Mouse (Mus musculus) thymus, postnatal 36 days (tissue): ENCODE results near the gene Ak1.

Source experiments
- DNase-seq, 2 experiments: peaks; one replicate each; pipeline ENCODE4 v3.0.0; 2022; ENCODE audit warnings: mixed read lengths in 2 of 2

The Ak1 gene

DNA sequence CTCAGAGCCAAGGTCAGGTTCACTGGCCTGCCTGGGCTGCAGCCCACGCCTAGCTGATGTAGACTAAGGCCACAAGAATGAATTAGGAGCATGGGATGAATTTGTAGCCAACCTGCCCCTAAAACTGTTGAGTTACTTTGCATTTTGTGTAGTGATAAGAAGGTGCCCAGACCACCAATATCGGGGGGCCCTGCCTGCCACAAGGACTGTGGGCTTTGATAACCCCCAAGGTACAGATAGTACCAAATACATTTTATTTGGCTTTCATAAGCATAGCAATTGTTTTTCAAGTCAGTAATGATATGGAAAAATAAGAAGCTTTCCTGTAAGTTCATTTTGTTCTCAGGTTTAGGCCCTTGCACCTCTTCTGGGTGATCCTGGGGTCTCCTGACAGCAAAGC lies 37.3 kb downstream of the Ak1 start:
- DNase-seq, result no peak

DNA sequence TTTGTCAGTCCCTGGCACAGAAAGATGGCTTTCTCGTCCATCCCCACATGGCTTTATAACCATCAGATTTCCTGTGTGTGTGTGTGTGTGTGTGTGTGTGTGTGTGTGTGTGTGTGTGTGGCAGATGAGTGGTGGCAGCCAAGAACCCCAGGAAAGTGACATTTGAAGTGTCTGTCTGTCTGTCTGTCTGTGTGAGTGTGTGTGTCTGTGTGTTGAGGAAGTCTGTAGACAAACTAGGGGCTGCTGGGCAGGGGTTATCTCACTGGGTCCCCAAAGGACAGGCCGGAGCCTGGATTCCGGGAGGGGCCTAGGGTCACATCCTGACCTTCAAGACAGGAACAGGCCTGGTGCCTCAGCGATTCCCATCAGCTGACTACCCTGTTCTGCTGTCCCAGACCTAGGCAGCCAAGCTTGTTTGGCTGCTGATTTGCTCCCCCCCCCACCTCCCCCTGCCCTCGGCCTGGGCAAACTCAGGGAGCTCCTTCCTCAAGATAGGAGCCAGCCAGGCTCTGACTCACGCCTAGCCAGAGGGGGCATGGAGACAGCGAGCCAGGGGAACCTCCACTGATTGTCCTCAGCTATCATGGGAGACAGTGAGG lies 40.0 kb downstream of the Ak1 start:
- DNase-seq, result no peak

DNA sequence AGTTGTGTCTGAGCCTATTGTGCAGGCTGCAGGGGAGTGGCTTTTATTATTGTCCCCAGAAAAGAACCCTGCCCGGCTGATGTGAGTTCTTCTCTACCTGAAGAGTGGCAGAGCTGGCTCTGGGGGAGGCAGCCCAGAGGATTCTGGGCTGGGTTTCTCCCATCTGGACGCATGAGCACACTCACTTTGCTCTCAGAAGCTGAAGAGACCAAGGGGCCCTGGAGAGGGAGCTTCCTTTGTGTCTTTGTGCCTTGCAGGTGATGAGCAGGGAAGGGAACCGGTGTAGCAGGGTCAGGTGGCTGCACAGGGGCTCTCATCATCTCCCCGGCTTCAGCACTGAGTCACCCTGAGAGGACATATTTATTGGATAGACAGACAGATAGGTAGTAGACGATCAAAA lies 40.7 kb downstream of the Ak1 start:
- DNase-seq, result no peak

DNA sequence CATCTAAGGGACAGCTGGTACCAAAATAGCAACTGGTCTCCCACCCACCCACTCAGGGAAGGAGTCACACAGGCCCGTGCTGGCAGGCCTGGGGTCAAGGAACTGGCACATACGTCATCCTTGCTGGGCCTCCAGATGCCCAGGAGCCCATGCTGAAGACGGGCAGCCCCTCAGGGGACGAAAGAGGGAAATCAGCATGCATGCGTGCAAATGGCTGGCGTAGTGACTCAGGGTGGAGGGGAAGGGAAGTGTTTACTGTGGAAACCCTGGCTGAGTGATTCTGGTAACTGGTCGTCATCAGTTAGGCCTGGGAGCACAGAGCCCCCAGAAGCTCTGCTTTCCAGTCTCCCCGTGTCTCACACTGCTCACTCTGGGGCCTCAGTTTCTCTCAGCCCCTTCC lies 43.8 kb downstream of the Ak1 start:
- no peak for DNase-seq

DNA sequence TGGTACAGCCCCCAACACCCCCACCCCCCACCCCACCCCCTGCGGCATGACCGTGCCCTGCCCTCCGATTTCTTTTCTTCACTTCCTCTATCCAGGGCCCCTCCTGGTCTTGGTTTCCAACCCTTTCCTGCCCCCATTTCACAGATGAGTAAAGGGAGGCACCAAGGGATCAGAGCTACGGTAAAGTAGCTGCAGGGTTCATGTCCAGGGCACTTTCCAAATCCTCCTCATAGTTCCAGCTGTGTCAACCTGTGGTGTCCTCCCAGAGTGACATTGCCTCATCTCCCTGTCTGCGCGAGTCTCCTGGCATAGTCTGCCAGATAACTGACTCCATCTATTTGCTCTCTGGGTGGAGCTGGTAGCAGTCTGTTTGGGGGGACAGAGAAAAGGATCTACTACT lies 44.3 kb downstream of the Ak1 start:
- DNase-seq, result no peak

DNA sequence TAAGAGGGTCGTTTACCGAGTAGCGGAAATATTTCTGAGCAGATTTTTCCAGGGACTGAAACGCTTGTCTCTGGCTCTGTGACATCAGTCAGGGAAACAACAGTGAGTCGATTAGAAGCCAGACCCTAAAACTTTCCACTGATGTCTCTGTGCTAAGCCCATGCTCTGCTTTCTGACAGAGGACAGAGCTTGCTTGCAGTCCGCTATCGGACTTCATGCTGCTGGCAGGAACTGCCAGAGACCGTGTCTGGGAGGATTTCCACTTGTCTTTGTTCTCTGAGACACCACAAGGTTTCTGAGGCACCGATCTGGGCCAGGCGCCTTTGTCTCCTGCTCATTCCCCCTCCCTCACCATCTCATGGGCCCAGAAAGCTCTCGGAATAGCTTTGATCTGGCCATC lies 46.2 kb downstream of the Ak1 start:
- no peak for DNase-seq

DNA sequence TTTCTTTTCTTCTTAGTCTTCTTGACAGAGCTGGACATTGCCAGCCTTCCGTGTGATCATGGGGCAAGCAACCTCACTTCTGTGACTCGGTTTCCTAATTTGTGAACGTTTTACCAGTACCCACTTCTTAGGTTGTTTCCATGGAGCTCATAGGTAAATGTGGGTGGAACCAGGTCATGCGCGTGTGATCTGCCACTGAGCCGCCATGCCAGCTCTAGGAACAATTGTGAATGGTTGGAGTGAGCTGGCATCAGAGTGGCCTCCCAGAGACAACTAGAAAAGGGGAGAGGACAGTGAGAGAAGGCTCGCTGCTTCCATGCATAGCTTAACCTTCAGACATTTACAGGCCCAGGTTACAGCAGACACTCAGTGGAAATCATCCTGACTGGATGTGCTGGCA lies 46.6 kb downstream of the Ak1 start:
- no peak for DNase-seq

DNA sequence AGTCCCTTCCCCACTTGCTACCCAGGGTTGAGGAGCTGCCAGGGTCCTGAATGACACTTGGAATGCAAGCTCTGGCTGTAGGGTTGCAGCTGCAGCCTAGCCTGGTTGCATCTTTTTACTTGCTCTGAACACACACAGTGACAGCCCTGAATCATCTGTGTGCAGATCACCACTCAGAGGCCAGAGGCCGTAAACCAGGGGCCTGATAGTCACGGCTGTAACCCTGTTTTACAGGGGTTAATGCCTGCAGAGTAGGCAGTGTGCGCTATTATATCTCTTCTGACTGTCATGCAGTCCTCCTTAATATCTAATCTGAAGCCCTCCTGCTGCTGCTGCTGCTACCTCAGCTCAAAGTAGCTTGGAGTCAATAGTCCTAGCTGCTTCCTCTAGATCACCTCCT lies 48.3 kb downstream of the Ak1 start:
- no peak for DNase-seq

DNA sequence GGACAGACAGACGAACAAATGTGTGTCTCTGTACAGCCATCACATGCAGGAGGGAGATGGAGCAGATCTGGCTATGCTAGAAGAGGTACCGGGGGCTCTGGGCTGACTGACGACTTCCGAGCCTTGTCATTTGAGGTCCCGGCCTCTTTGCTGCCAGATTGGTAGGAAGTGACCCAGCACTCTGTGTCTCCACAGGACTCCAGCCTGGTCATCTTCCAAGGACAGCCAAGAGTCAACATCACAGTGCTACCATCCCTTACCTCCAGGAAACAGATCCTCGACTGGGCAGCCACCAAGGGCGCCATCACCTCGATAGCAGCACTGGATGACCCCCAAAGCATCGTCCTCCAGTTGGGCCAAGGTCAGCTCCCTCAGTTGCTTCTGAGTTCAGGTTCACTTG lies 49.6 kb downstream of the Ak1 start:
- DNase-seq, result no peak

DNA sequence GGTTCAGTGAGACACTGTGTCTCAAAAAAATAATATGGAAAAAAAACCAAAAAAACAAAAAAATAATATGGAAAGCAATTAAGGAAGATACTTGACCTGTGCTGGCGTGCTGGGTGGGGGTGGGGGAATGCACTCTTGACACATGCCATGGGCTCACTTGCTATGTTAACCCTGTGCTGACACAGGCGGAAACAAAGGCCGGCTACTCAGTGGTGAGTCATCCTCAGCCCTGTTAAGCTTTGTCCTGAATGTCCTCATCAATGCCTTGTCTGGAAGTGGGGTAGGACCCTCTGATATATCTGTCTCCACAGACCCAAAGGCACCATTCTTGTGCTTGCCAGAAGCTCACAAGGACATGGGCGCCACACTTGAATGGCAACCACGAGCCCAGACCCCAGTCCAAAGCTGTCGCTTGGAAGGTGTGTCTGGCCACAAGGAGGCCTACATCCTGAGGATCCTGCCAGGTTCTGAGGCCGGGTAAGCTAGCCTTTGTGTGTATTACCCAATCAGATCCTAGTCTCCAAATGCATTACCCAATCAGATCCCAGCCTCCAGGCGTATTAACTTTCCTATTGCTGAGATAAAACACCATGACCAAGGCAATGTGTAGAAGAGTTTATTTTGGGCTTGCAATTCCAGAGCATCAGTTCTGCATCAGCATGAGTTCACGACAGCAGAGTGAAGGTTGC lies 50.5 kb downstream of the Ak1 start:
- no peak for DNase-seq

DNA sequence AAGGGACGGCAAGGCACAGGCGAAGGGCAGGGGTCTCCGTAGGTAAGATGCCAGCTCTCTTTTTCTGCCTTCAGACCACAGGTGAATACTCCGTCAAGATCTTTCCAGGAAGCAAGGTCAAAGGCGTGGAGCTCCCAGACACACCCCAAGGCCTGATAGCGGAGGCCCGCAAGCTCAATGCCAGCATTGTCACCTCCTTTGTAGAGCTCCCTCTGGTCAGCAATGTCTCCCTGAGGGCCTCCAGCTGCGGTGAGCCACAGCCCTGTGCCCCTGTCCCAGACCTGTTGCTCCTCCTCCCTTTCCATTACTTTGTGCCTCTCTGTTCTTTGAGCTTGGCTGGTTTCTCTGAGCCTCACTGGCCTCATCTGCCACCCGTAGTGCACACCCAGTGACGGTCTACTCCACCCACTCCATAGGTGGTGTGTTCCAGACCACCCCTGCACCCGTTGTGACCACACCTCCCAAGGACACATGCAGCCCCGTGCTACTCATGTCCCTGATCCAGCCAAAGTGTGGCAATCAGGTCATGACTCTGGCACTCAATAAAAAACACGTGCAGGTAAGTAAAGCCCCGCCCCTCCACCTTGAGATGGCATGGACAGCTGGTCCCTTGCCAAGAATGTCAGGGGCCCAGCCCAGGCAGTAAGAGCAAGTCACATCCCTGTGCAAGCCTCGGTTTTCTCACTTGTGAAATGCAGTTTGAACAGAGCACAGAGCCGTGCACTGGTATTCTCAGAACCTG lies 51.8 kb downstream of the Ak1 start:
- DNase-seq, result no peak

DNA sequence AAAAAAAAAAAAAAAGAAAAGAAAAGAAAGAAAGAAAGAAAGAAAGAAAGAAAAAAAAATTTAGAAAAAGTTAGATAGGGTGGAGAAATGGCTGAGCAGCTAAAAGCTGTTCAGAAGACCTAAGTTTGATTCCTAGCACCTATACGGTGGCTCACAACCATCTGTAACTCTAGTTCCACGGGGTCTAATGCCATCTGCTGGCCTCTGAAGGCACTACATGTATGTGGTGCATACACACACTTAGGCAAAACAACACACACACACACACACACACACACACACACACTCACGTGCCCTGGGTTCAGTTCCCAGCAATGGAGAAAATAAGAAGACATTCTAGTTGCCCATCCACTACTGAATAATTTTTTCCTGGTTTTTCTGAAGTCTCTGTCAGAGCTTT lies 55.3 kb downstream of the Ak1 start:
- no peak for DNase-seq

DNA sequence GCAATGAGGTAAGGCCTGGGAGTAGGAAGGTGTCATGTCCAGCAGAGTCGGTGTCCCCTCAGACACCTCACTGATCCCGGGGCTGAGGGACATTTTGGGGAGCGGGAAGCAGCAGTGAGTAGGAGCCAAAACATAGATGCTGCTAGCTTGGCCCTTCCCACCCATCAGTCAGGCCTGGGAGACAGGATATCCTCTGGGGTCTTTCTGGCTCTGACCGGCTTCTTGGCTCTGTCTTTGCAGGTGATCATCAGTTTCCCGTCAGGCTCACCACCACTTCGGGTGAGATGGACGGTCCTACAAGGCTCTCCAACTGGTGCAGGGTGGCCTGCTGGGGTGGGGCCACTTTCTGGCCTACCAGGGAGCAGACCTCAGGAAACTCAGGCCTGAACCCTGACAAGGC lies 56.1 kb downstream of the Ak1 start:
- DNase-seq, result no peak

DNA sequence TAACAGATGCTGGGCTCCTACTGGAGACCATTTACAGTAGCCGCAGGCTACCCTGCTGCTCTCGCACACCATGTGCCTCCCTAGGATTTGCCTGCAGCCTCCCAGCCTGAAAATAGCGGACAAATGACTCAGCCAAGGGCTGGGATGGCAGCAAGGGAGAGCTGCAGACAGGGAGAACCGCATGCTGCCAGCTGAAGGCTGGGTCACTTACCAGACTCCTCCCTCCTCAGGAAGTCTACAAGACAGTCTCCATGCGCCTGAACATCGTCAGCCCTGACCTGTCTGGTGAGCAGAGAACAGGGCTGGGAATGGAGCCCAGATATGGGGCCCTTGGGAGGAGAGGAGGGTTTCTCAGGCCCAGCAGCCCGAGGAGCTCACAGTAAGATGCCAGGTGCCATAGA lies 58.5 kb downstream of the Ak1 start:
- DNase-seq, result no peak

DNA sequence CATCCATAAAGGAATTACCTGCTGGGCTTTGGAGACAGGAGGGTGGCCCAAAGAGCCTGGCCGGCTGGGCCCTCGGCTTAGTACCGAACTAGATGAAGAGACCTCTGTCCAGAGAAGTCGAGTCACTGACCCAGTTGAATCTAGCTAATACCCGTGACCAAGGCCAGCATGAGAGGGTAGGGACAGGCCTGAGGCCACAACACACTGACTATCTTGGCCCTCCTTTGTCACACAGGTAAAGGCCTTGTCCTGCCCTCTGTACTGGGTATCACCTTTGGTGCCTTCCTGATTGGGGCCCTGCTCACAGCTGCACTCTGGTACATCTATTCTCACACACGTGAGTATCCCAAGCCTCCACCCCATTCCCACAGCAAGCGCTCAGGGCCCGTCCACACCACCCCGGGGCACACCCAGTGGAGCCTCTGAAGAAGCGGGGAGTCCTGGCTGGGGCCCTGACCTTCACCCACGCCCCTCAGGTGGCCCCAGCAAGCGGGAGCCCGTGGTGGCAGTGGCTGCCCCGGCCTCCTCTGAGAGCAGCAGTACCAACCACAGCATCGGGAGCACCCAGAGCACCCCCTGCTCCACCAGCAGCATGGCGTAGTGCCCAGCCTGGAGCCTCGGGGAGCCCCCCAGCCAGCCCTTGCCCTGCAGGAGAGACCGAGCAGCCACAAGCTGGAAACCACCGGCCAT lies 59.5 kb downstream of the Ak1 start:
- no peak for DNase-seq

DNA sequence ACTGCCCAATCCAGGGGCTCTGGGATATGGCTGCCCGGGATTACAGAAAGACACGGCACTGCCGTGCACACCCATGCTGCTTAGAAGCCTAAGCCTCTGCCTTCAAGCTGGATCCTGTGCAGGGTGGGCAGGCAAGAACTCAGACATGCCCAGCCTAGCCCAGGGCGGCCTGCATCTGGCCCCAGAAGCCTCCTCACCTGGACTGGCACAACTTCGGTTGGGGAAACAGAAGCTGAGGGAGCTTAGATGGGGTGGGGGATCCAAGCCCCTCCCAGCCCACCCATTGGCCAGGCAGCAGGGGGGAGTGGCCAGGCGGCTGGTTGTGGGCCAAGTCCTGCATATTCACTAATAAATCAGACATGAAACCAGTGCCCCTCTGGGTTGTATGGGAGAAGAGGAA lies 60.2 kb downstream of the Ak1 start:
- no peak for DNase-seq

DNA sequence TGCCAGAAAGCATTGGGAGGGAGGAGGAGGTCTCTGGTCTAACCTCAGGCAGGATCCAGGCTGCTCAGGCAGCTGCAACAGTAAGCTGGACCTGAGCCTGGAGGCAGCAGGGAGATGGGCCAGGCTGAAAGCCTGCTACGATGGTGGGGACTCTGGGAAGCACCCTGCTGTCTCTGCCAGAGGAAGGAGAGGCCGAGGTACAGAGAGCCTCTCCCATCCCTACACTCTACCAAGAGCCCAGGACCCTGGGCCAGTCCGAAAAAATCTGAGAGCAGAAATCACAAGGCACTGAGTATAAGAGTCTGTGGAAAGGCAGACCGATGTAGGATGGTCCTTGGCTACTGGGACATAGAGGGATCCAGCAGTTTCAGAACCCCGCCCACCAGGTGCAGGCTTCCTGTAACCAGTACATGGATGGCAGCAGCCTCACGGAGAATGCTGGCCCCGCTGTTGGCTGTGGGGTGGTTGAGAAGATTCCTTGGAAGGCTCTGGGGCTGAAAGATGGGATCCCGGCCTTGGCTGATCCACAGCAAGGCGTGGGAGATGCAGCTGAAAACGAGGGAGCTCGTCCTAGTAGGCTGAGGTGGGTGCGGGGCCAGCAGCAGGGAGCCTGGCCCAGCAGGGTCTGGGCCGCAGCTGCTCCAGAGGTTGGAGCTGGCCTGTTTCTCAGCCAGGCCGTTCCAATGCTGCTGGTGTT lies 61.3 kb downstream of the Ak1 start:
- no peak for DNase-seq

DNA sequence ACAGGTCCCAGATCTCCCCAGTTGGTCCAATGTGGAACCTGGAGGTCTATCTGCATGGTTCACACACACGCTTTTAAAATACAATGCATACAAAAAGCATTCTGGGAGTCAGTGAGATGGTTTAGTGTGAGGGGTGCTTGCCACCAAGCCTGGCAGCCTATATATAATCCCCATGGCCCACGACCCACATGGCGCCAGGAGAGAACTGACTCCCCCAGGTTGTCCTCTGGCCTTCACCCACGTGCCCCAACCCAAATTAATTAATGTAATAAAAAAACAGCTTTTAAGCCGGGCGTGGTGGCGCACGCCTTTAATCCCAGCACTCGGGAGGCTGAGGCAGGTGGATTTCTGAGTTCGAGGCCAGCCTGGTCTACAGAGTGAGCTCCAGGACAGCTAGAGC lies 62.1 kb downstream of the Ak1 start:
- no peak for DNase-seq
